Mouse (Mus musculus): ENCODE data around the gene Afg3l1. TPM values are rescaled to one million over a fixed set of nuclear protein-coding genes. Genes with fewer than 3 reads are reported as not detected.
"Not testable (repeated sequence)": the region's sequence is repeated elsewhere in the genome, so short reads cannot be mapped to it uniquely, and the experiment has no call there.

The Afg3l1 gene
- polyA plus RNA-seq, 1 experiment from 2014 or later, result 35.2 TPM

- no peaks in the 10 kb centered on the region for H3K27me3 ChIP-seq (ENCODE audit: control insufficient read depth, insufficient read depth, low read length)
- H3K4me2 ChIP-seq (ENCODE audit: low read depth, low read length), result no peak overlapping the region
- H3K36me3 ChIP-seq (ENCODE audit: control insufficient read depth, insufficient read depth, low read length), result no peaks in the 10 kb centered on the region
- no peak overlapping the region for H3K27ac ChIP-seq (ENCODE audit: low read depth, low read length)
- H3K4me3 ChIP-seq (ENCODE audit: low read depth, low read length), result no peak overlapping the region
- no peaks in the 10 kb centered on the region for H3K9me3 ChIP-seq (ENCODE audit: control insufficient read depth, low read length)
- H3K4me1 ChIP-seq (ENCODE audit: control insufficient read depth, insufficient read depth, low read length), result peaks cover 9% of the 10 kb centered on the region
- no peak for ATAC-seq (ENCODE audit: low read depth)
- H3K9ac ChIP-seq (replicated peaks; ENCODE audit: low read depth, low read length), result no peak overlapping the region
- WGBS, result 100% methylated on average over 2 of the region's 2 CpGs
These were observed 35.9 kb upstream of the Afg3l1 start for GRCm38 (mm10) chr8:123441788-123442187.

- Histone ChIP-seq H3K27ac (ENCODE audit: low read depth, low read length) (no peak overlapping the region), H3K36me3 (ENCODE audit: control insufficient read depth, insufficient read depth, low read length) (no peaks in the 10 kb centered on the region), H3K4me3 (ENCODE audit: low read depth, low read length) (no peak overlapping the region; the same call in 1 of the 2 replicates), H3K9me3 (ENCODE audit: control insufficient read depth, low read length) (no peaks in the 10 kb centered on the region), H3K9ac (replicated peaks; ENCODE audit: low read depth, low read length) (no peak overlapping the region), H3K4me1 (ENCODE audit: control insufficient read depth, insufficient read depth, low read length) (peaks cover 9% of the 10 kb centered on the region), H3K27me3 (ENCODE audit: control insufficient read depth, insufficient read depth, low read length) (no peaks in the 10 kb centered on the region), H3K4me2 (ENCODE audit: low read depth, low read length) (no peak overlapping the region)
- ATAC-seq (ENCODE audit: low read depth), result peak; percentile 12; the same call in 1 of the 2 replicates
- 89% methylated on average over 5 of the region's 5 CpGs for WGBS
These were observed 35.4 kb upstream of the Afg3l1 start for GRCm38 (mm10) chr8:123442351-123442750.

DNA sequence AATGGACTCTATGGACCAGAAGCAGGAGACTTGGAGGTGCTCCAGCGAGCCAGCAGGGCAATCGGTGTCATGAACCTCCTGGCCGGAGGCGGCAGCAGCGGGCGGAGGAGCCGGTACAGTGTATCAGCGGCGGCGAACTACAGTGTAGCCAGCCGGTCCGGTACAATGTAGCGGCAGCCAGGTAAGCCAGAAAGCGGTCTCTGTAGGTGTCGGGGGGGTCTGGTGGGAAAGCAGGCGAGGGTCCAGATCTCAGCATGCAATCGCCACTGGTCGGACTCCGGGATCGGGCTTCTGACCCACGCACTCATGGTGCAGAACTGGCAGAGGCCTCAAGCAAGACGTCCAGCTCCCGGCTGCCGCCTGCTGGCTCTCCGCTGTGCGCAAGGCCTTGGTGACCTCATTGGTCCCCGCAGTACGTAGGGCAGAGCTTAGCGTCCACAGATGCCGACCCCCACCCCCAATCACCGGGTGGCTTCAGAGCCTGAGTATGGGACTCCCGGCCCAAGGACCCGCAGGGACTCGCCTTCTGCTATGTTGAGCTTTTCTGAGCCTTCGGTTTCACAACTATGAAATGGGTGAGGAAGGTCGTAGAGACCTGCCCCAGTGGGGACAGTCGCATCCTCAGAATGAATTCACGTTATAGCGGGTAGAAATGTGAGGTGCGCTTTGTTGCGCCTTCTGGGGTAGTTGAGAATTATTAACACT is 34.7 kb upstream of the Afg3l1 start:
- peak overlapping the region; percentile 78 for H3K27ac ChIP-seq (ENCODE audit: low read depth, low read length)
- H3K9me3 ChIP-seq (ENCODE audit: control insufficient read depth, low read length), result no peaks in the 10 kb centered on the region
- H3K27me3 ChIP-seq (ENCODE audit: control insufficient read depth, insufficient read depth, low read length), result no peaks in the 10 kb centered on the region
- no peaks in the 10 kb centered on the region for H3K36me3 ChIP-seq (ENCODE audit: control insufficient read depth, insufficient read depth, low read length)
- peak overlapping the region; percentile 74 for H3K4me2 ChIP-seq (ENCODE audit: low read depth, low read length)
- under 1% methylated on average over 41 of the region's 41 CpGs for WGBS
- peak; percentile 96 for ATAC-seq (ENCODE audit: low read depth)
- H3K4me1 ChIP-seq (ENCODE audit: control insufficient read depth, insufficient read depth, low read length), result peaks cover 9% of the 10 kb centered on the region
- H3K9ac ChIP-seq (replicated peaks; ENCODE audit: low read depth, low read length), result peak overlapping the region; percentile 66
- peak overlapping the region; percentile 64 for H3K4me3 ChIP-seq (ENCODE audit: low read depth, low read length)

DNA sequence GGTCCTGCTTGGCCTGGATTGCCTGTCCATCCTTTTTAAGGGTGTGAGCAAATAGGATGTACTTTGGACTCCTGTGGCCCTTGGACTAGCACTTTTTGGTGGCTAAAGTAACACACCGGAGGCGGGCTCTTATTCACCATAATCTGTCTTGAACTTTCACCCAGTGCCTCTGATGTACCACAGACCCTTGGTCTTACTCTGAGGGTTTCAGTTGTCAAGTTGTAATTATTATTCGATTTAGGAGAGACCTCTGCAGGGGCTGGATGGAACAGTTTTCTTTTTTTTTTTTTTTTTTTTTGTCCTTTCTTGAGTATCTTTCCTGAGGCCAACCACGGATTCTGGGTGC is 34.2 kb upstream of the Afg3l1 start:
- WGBS, result 45% methylated on average over 4 of the region's 4 CpGs
- peaks cover 9% of the 10 kb centered on the region for H3K4me1 ChIP-seq (ENCODE audit: control insufficient read depth, insufficient read depth, low read length)
- no peaks in the 10 kb centered on the region for H3K27me3 ChIP-seq (ENCODE audit: control insufficient read depth, insufficient read depth, low read length)
- peak overlapping the region; percentile 66 for H3K9ac ChIP-seq (replicated peaks; ENCODE audit: low read depth, low read length)
- peak overlapping the region; percentile 64 for H3K4me3 ChIP-seq (ENCODE audit: low read depth, low read length)
- peak overlapping the region; percentile 78; the same call in 1 of the 2 replicates for H3K27ac ChIP-seq (ENCODE audit: low read depth, low read length)
- ATAC-seq (ENCODE audit: low read depth), result no peak
- H3K36me3 ChIP-seq (ENCODE audit: control insufficient read depth, insufficient read depth, low read length), result no peaks in the 10 kb centered on the region
- H3K4me2 ChIP-seq (ENCODE audit: low read depth, low read length), result peak overlapping the region; percentile 74
- H3K9me3 ChIP-seq (ENCODE audit: control insufficient read depth, low read length), result no peaks in the 10 kb centered on the region

DNA sequence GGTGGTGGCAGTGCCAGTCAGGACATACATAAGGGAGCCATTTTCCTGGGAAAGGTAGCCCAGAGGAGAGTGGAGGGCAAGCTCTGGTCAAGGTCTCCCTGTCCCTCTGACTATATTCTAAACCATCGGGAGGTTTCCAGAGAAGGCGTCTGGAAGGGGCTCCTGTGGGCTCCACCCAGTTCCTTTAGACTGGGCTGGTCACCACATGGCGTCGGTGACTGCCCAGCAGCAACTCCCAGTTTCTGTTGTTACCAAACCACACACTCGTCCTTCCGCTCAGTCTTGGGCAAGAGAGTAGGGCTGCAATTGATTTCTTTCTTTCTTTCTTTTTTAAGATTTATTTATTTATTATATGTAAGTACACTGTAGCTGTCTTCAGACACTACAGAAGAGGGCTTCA is 33.6 kb upstream of the Afg3l1 start:
- Histone ChIP-seq H3K9me3 (ENCODE audit: control insufficient read depth, low read length) (no peaks in the 10 kb centered on the region), H3K27me3 (ENCODE audit: control insufficient read depth, insufficient read depth, low read length) (no peaks in the 10 kb centered on the region), H3K4me1 (ENCODE audit: control insufficient read depth, insufficient read depth, low read length) (peaks cover 9% of the 10 kb centered on the region), H3K4me2 (ENCODE audit: low read depth, low read length) (peak overlapping the region; percentile 74), H3K27ac (ENCODE audit: low read depth, low read length) (no peak overlapping the region), H3K4me3 (ENCODE audit: low read depth, low read length) (no peak overlapping the region), H3K9ac (replicated peaks; ENCODE audit: low read depth, low read length) (no peak overlapping the region), H3K36me3 (ENCODE audit: control insufficient read depth, insufficient read depth, low read length) (0 out of 2 replicates have a peak, but pooled peaks cover 3% of the 10 kb centered on the region)
- WGBS, result 93% methylated on average over 6 of the region's 6 CpGs
- no peak for ATAC-seq (ENCODE audit: low read depth)

- Histone ChIP-seq H3K36me3 (ENCODE audit: control insufficient read depth, insufficient read depth, low read length) (0 out of 2 replicates have a peak, but pooled peaks cover 8% of the 10 kb centered on the region), H3K9ac (replicated peaks; ENCODE audit: low read depth, low read length) (no peak overlapping the region), H3K4me1 (ENCODE audit: control insufficient read depth, insufficient read depth, low read length) (peaks cover 9% of the 10 kb centered on the region), H3K4me3 (ENCODE audit: low read depth, low read length) (no peak overlapping the region), H3K27me3 (ENCODE audit: control insufficient read depth, insufficient read depth, low read length) (no peaks in the 10 kb centered on the region), H3K27ac (ENCODE audit: low read depth, low read length) (no peak overlapping the region), H3K9me3 (ENCODE audit: control insufficient read depth, low read length) (no peaks in the 10 kb centered on the region), H3K4me2 (ENCODE audit: low read depth, low read length) (no peak overlapping the region)
- ATAC-seq (ENCODE audit: low read depth), result no peak
- WGBS, result 89% methylated on average over 10 of the region's 10 CpGs
These were observed 31.7 kb upstream of the Afg3l1 start for GRCm38 (mm10) chr8:123445981-123446380.

DNA sequence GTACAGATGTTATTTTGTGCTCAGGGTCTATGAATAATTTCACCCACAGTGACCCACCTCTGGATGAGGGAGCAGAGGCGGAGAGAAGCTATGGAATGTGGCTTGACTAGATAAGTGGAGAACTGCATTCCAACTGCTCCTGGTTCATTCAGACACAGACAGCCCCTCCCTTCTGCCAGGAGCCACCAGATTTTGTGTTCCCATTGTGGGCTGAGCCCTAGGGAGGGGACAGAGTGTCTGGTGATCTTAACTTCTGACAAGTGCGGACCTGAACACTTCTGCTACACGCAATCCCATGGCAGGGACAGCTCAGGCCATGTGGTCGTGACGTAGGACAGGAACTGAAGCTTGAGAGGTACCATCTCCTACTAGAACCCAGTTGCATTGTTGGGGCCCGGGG is 30.9 kb upstream of the Afg3l1 start:
- WGBS, result 94% methylated on average over 6 of the region's 6 CpGs
- Histone ChIP-seq H3K36me3 (ENCODE audit: control insufficient read depth, insufficient read depth, low read length) (0 out of 2 replicates have a peak, but pooled peaks cover 11% of the 10 kb centered on the region), H3K9me3 (ENCODE audit: control insufficient read depth, low read length) (no peaks in the 10 kb centered on the region), H3K9ac (replicated peaks; ENCODE audit: low read depth, low read length) (no peak overlapping the region), H3K4me1 (ENCODE audit: control insufficient read depth, insufficient read depth, low read length) (peaks cover 9% of the 10 kb centered on the region), H3K27ac (ENCODE audit: low read depth, low read length) (no peak overlapping the region), H3K4me3 (ENCODE audit: low read depth, low read length) (no peak overlapping the region), H3K27me3 (ENCODE audit: control insufficient read depth, insufficient read depth, low read length) (no peaks in the 10 kb centered on the region), H3K4me2 (ENCODE audit: low read depth, low read length) (no peak overlapping the region)
- ATAC-seq (ENCODE audit: low read depth), result no peak

- H3K4me1 ChIP-seq (ENCODE audit: control insufficient read depth, insufficient read depth, low read length), result no peaks in the 10 kb centered on the region
- no peaks in the 10 kb centered on the region for H3K27me3 ChIP-seq (ENCODE audit: control insufficient read depth, insufficient read depth, low read length)
- H3K27ac ChIP-seq (ENCODE audit: low read depth, low read length), result no peak overlapping the region
- peaks cover 44% of the 10 kb centered on the region for H3K36me3 ChIP-seq (ENCODE audit: control insufficient read depth, insufficient read depth, low read length)
- H3K9me3 ChIP-seq (ENCODE audit: control insufficient read depth, low read length), result no peaks in the 10 kb centered on the region
- whole genome bisulfite sequencing, result 94% methylated on average over 5 of the region's 5 CpGs
- no peak overlapping the region for H3K4me3 ChIP-seq (ENCODE audit: low read depth, low read length)
- no peak overlapping the region for H3K9ac ChIP-seq (replicated peaks; ENCODE audit: low read depth, low read length)
- ATAC-seq (ENCODE audit: low read depth), result no peak
- no peak overlapping the region for H3K4me2 ChIP-seq (ENCODE audit: low read depth, low read length)
These were observed 26.9 kb upstream of the Afg3l1 start for GRCm38 (mm10) chr8:123450783-123451182.

DNA sequence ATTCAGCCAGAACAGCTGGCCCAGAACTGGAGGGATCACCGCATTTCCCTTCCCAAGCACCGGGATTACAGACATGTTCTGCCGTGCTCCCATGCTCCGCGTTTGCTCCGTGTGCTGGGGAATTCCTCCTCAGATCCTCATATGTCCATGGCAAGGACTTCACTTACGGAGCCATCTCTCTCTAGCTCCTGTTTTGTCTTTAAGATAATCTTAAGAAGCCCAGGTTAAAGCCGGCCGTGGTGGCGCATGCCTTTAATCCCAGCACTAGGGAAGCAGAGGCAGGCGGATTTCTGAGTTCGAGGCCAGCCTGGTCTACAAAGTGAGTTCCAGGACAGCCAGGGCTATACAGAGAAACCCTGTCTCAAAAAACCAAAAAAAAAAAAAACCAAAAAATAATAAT is 26.0 kb upstream of the Afg3l1 start:
- H3K27me3 ChIP-seq (ENCODE audit: control insufficient read depth, insufficient read depth, low read length); H3K9me3 ChIP-seq (ENCODE audit: control insufficient read depth, low read length); H3K27ac ChIP-seq (ENCODE audit: low read depth, low read length); H3K9ac ChIP-seq (replicated peaks; ENCODE audit: low read depth, low read length); H3K4me2 ChIP-seq (ENCODE audit: low read depth, low read length); H3K4me1 ChIP-seq (ENCODE audit: control insufficient read depth, insufficient read depth, low read length); ATAC-seq (ENCODE audit: low read depth); H3K4me3 ChIP-seq (ENCODE audit: low read depth, low read length): not testable (repeated sequence)
- 97% methylated on average over 12 of the region's 12 CpGs for WGBS
- peaks cover 52% of the 10 kb centered on the region for H3K36me3 ChIP-seq (ENCODE audit: control insufficient read depth, insufficient read depth, low read length)
